Mouse (Mus musculus): Measurements from ENCODE around the gene Arsa.

GRCm38 (mm10) chr15:89473921-89474320 lies 3.3 kb downstream of the Arsa start:
- no peak for TF ChIP-seq CTCF (conservative IDR thresholded peaks at IDR 0.05; ENCODE audit: low read length)
- TF ChIP-seq POU5F1 (IDR thresholded peaks at IDR 0.05; ENCODE audit: borderline replicate concordance, low read length), result no peak
- no peak for TF ChIP-seq NANOG (IDR thresholded peaks at IDR 0.05; ENCODE audit: borderline replicate concordance, low read length)

Data from E14TG2a.4 (cell line).